Mouse (Mus musculus): ENCODE results near the gene Gpr82. TPM values are rescaled to one million over a fixed set of nuclear protein-coding genes. Genes with fewer than 3 reads are reported as not detected.
A peak's percentile ranks its signal among the peaks of the same experiment; 100 is the strongest.

Gene Gpr82
- polyA plus RNA-seq, 1 experiment from 2014 or later, result 0.48 TPM

GRCm38 (mm10) chrX:13700681-13701080, 39.5 kb downstream of the Gpr82 start:
- H3K4me3 ChIP-seq (ENCODE audit: low read depth, low read length), result no peak overlapping the region
- H3K4me2 ChIP-seq (ENCODE audit: low read depth, low read length), result no peak overlapping the region
- no peaks in the 10 kb centered on the region for H3K4me1 ChIP-seq (ENCODE audit: control insufficient read depth, insufficient read depth, low read length)
- DNase-seq (ENCODE audit: low spot score), result no peak
- H3K27ac ChIP-seq (replicated peaks; ENCODE audit: low read depth, low read length), result no peak overlapping the region
- H3K9me3 ChIP-seq (replicated peaks; ENCODE audit: control insufficient read depth, low read length), result no peaks in the 10 kb centered on the region
- H3K27me3 ChIP-seq (ENCODE audit: control insufficient read depth, insufficient read depth, low read length), result no peaks in the 10 kb centered on the region
- H3K36me3 ChIP-seq (replicated peaks; ENCODE audit: control insufficient read depth, insufficient read depth, low read depth, low read length), result no peaks in the 10 kb centered on the region
- ATAC-seq (replicated peaks; ENCODE audit: insufficient number of reproducible peaks, low FRiP score, low TSS enrichment, low read depth), result no peak
- 92% methylated on average over 3 of the region's 3 CpGs for WGBS
- no peak overlapping the region for H3K9ac ChIP-seq (replicated peaks; ENCODE audit: low read length)

GRCm38 (mm10) chrX:13705051-13705450, 43.9 kb downstream of the Gpr82 start:
- Histone ChIP-seq H3K4me3 (ENCODE audit: low read depth, low read length) (no peak overlapping the region), H3K4me1 (ENCODE audit: control insufficient read depth, insufficient read depth, low read length) (no peaks in the 10 kb centered on the region), H3K27ac (replicated peaks; ENCODE audit: low read depth, low read length) (no peak overlapping the region), H3K9ac (replicated peaks; ENCODE audit: low read length) (no peak overlapping the region), H3K36me3 (replicated peaks; ENCODE audit: control insufficient read depth, insufficient read depth, low read depth, low read length) (no peaks in the 10 kb centered on the region), H3K9me3 (replicated peaks; ENCODE audit: control insufficient read depth, low read length) (no peaks in the 10 kb centered on the region), H3K27me3 (ENCODE audit: control insufficient read depth, insufficient read depth, low read length) (no peaks in the 10 kb centered on the region), H3K4me2 (ENCODE audit: low read depth, low read length) (no peak overlapping the region)
- 56% methylated on average over 2 of the region's 2 CpGs for WGBS
- DNase-seq (ENCODE audit: low spot score) (peak; percentile 13), ATAC-seq (replicated peaks; ENCODE audit: insufficient number of reproducible peaks, low FRiP score, low TSS enrichment, low read depth) (no peak)

GRCm38 (mm10) chrX:13710174-13710573, 49.0 kb downstream of the Gpr82 start:
- Histone ChIP-seq H3K4me2 (ENCODE audit: low read depth, low read length) (no peak overlapping the region), H3K36me3 (replicated peaks; ENCODE audit: control insufficient read depth, insufficient read depth, low read depth, low read length) (no peaks in the 10 kb centered on the region), H3K27ac (replicated peaks; ENCODE audit: low read depth, low read length) (no peak overlapping the region), H3K4me3 (ENCODE audit: low read depth, low read length) (no peak overlapping the region), H3K9me3 (replicated peaks; ENCODE audit: control insufficient read depth, low read length) (no peaks in the 10 kb centered on the region), H3K4me1 (ENCODE audit: control insufficient read depth, insufficient read depth, low read length) (no peaks in the 10 kb centered on the region), H3K9ac (replicated peaks; ENCODE audit: low read length) (no peak overlapping the region), H3K27me3 (ENCODE audit: control insufficient read depth, insufficient read depth, low read length) (no peaks in the 10 kb centered on the region)
- WGBS, result 42% methylated on average over 2 of the region's 2 CpGs
- DNase-seq (ENCODE audit: low spot score) (peak; percentile 66), ATAC-seq (replicated peaks; ENCODE audit: insufficient number of reproducible peaks, low FRiP score, low TSS enrichment, low read depth) (no peak)

Small RNA genes within 50 kb of the gene (microRNA-seq; reads per million reads assigned to microRNA genes)
- not detected for gene Gm25246 (ENCODE audit: borderline number of aligned reads)

Other genes starting within 250 kb of the Gpr82 start
- not detected in 2 replicates for gene Nyx, start 195.3 kb upstream of the Gpr82 start, polyA plus RNA-seq (2014; fragmentation: Nextera tagmentation; extraction: Ambion mirVana)
- gene Gpr34, start 29.3 kb upstream of the Gpr82 start, polyA plus RNA-seq (2014; fragmentation: Nextera tagmentation; extraction: Ambion mirVana), result 1.8 and 2.3 TPM in 2 replicates
- 14.4 and 21.6 TPM in 2 replicates for gene Cask, start 190.0 kb downstream of the Gpr82 start, polyA plus RNA-seq (2014; fragmentation: Nextera tagmentation; extraction: Ambion mirVana)